Mouse (Mus musculus): ENCODE measurements around the gene Kcnb1.

- no peak for TF ChIP-seq CTCF (IDR thresholded peaks at IDR 0.05; ENCODE audit: low read depth)
- TF ChIP-seq EP300 (IDR thresholded peaks at IDR 0.05; ENCODE audit: low read depth): no peak
Measured at GRCm38 (mm10) chr2:167086836-167087235, 103.1 kb downstream of the Kcnb1 start.
